Mouse (Mus musculus) megakaryocyte progenitor cell, adult 5-6 weeks (primary cell): ENCODE results near the gene Rab29. TPM values are rescaled to one million over a fixed set of nuclear protein-coding genes. Genes with fewer than 3 reads are reported as not detected.
A peak's percentile ranks its signal among the peaks of the same experiment; 100 is the strongest.
"Not testable (repeated sequence)": the region's sequence is repeated elsewhere in the genome, so short reads cannot be mapped to it uniquely, and the experiment has no call there.

ENCODE experiments used
- ATAC-seq: replicated peaks from 2 replicates; pipeline ENCODE4 v1.8.0; 2016; ENCODE audit warnings: mild to moderate bottlenecking, moderate TSS enrichment, inconsistent platforms; ENCODE audit not compliant: poor library complexity
- total RNA-seq, 2 experiments: library from RNA; stranded (forward) in 1 of 2; stranded (reverse) in 1 of 2; fragments of 157-497, 149-512 nt in 1 of 2; fragments of 200-1000 nt in 1 of 2; gene quantifications; 2 replicates each; pipeline versions ENCODE4 v1.2.3 to v1.2.4; 2015 to 2017

Rab29 gene
- total RNA-seq (2015) (17.0 and 19.0 TPM in 2 replicates), total RNA-seq (2017) (16.0 and 20.2 TPM in 2 replicates)

DNA sequence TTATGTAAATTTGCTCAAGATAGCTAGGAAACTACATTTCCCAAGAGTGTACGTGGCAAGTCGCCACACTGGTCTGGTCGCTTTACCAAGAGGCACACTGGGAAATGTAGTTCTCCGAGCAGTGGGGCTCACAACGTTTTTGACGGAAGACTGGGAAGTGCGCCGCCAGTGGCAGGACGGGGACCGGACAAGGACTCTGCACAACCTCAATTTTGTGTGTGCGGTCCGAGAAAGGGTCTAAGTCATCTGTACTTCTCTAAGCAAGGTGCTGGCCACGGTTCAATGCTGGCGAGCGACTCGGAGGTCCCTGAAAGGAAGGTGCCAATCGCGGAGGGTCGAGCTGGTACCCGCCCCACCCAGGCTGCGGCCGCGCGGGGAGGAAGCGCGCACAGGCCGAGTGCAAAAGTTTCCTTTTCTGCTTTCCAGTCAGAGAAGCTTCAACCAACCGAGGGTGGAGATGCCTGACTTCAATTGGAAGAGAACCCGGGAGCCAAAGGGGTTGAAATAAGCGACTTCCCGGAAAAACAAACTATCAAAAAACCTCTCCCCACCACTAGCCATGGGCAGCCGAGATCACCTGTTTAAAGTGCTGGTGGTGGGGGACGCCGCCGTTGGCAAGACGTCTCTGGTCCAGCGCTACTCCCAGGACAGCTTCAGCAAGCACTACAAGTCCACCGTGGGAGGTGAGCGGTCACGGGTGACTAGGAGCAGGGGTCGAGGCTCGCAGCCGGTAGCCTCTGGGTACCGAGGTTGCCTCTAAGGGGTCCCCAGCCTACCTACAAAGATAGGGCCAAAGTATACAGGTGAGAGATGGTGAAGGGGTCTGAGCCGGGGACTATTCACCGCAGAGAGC is at the start of gene Rab29:
Gene Rab29 (plus strand): TSS at position 132 of the 853 bp plus-strand sequence.
- peak; percentile 97 for ATAC-seq

DNA sequence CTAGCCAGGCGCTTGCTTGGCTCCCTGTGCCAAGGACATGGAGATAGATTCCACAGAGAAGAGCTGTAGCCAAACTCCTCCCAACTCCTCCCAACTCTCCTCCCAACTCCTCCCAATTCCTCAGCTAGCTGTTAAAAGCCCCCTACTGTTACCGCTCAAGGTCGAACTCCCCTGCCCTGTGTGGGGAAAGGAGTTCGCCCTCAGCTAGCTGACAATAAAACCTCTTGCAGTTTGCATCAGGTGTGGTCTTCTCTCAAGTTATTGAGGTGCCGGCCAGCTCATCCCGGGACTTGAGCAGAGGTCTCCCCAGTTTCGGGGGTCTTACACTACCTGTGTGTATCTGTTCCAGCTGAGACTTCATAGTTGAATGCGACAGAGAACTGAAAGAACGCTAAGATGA is 46.7 kb upstream of the Rab29 start:
- not testable (repeated sequence) for ATAC-seq

DNA sequence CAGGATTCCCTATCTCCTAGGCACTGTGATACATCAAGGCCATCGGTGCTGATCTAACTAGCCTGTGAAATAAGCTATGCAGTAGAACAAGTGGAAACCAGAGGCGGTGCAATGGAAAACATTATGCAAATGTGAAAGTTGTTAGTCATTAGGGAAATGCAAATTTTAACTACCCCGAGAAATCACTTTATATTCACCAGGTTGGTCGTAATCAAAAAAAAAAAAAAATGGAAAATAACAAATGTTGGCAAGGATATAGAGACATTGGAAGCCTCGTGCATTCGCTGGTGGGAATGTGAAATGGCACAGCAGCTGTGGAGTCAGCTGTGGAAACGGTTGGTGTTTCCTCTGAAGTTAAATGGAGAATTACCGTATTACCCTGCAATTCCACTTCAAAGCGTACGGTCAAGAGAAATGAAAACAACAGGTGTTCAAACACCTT is 46.1 kb upstream of the Rab29 start:
- ATAC-seq, result no peak

DNA sequence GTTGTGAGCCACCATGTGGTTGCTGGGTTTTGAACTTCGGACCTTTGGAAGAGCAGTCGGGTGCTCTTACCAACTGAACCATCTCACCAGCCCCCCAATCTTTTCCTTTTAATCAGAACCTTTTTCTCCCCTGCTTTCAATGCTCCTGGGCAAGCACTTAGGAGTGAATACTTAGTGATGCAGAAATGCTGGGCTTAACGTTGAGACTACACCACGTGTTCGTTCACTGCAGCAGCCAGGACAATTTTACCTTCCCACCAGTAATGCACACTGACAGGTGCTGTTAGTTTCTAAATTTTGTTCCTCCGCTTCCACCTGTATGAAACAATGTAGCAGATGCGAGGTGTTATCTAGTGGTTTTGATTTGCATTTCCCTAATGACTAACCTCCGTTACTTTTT is 44.7 kb upstream of the Rab29 start:
- no peak for ATAC-seq

DNA sequence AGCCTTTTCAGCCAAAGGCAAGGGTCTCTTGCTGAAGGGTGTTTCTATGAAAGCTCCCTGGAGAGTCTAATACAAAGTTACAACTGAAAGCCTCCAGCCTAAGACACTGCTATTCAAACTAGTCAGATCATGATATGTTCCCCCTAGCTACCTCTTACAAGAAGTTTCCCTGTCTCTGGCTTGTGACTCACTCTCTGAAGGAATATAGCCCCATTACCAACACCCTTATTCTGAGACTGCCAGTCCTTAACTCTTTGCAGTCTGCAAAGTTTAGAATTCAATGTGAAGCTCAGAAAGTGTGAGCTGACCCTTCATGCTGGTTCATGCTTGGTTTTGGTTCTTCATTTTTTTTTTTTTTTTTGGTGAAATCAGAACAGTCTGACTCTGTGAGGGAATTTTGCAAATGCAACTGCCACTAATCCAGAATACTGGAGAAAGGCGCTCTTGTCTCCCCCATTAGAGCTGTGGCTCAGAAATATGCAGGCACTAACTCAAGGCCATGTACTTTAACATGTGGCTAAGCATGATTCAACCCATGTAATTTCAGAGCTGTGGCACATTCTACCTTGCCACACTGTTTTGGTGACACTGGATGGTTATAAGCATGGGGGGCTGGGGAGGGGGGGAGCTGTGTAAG is 44.0 kb upstream of the Rab29 start:
- no peak for ATAC-seq

DNA sequence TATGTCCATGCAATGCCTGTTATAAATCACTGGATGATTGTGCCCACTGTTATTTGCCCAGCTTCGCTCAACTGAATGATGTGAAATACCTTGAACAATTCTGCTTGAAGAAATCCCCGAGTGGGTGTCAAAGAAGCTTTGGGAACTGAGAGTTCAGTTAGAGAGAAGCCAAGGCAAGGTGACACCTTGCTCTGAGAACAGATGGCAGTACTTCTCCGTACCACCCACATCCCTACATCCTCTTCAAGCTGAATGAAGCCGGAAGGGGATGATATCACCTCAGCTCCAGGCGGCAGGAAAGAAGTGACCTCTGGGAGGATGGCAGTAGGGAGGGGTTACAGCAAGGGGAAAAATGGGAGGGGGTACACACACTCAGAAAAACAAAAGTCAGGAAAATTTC is 43.5 kb upstream of the Rab29 start:
- ATAC-seq, result no peak

DNA sequence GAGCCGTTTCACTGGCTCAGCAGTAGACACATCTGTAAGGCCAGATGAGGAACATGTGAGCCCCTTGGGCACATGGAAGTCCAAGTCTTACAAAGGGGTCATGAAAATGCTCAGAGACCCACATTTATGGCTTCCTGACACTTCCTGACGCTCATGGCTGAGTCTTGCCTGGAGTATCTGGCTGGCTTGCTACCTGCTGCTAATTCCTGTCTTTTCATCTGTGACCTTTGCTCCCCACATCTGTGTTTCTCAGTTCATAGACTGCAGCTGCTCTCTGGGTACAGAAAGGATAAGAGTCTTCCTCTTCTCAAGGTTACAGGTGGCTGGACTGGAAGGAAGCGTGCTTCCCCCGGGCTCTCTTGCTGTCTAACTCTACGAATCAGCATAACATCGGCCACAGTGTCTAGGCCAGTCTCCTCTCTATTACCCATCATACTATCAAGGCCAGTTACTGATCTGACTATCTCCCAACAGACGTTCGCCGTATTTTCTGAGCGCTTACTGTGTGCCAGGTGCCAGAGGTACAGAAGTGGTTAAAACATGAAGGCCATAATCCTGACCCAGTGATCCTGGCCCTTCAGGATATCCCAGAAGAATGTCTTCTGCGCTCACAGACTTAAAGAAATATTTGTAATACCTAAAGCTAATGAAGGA is 42.4 kb upstream of the Rab29 start:
- no peak for ATAC-seq

DNA sequence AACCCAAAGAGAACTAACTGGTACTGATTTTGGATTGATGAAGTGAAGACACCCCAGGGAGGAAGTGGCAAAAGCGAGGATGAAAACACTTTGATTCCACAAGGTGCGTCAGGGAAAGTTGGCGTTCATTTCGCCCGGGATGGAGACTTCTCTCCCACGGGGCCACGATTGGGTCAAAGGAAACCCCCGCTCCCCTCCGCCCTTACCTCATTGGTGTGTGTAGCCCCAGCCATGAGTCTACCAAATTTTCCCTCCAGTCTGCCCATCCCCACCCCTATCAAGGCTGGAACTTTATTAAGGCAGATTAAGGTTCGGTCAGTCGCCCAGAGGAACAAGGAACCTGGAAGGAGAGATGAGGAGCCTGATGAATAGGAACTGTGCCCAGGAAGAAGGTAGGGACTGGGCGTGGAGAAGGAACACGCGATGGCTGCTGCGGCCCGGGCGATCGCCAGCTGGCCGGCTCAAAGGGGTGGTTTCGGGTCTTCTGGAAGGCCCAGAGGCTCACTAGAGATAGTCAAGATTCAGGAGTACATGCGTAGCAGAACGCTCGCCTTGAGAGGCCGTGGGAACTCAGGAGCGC is 39.7 kb upstream of the Rab29 start, which contains the start of gene Slc41a1:
Gene Slc41a1 (plus strand): TSS at position 287 of the 580 bp plus-strand sequence.
- ATAC-seq, result peak; percentile 25

DNA sequence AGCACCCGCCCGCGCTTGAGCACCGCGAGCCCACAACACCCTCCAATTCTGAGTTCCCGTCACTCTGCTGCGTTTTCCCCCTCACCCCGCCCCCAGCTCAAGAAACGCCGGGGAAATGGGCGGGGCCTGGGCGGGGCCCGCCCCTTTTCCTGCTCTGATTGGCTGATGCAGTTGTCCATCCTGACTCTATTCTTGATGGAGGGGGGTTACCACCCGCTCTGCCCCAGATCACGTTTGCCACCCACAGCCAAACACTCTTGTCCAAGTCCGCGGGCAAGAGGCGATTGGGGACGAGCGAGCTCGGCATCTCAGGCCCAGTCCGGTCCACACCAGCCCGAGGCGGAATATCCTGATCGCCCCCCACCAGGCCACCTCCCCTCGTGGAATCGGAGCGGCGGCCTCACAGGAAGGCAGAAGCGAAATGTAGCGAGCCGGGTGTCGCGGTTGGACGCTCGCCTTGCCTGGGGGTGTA is 39.2 kb upstream of the Rab29 start:
- ATAC-seq, result peak; percentile 92

DNA sequence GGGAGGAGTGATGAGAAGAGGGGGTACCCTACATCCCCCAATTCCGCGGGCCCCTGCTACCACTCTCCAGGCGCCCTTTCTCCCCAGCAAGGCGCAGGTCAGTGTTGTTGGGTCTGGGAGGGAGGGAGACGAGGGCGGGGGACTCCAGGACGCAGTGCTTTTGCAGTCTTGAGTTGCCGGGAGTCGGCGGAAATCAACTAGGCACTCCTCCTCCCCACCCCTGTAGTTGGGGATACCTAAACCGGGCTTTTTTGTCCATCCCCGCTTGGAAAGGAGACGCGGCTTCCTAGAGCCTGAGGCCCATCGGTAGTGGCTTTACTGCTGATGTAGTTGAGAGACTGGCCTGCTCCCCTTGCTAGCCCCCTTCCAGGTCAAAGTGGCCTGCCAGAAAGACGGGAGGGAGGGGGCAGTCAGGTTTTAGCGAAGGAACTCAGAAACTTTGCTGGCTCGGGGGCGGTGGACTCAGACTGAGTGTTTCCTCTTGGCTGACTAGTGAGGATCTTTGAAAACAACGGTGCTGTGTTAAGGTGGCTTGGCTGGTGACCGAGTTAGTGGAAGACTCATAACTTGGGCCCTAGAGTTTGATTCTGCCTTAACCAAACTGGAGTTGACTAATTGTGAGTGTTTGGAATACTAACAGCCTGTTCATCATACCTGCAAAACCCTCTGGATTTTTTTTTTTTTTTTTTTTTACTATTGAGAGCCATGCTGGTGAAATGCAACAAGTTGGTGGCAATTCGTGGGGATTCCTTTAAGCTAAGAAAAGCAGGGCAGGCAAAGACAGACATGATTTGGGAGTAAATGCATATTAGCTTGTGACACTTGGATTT is 38.5 kb upstream of the Rab29 start:
- ATAC-seq, result peak; percentile 13; the same call in 1 of the 2 replicates

DNA sequence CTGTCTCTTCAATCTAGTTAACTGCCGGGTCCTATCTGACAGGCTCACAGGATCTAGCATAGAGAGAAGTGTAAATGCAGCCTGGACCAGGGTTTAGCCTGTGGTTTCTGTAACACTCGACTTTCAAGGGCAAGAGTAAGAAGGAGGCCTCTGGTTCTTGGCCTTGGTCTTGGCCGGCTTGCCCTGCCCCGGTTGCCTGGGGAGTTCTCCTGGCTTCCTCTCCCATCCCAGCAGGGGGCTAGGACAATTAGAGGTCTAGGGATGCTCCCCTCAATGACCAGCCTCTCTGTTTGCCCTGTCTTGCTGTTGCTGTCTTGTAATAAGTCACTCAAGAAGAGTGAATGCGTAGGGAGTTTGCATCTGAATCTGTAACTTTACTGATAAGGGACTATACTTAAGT is 37.7 kb upstream of the Rab29 start:
- no peak for ATAC-seq

DNA sequence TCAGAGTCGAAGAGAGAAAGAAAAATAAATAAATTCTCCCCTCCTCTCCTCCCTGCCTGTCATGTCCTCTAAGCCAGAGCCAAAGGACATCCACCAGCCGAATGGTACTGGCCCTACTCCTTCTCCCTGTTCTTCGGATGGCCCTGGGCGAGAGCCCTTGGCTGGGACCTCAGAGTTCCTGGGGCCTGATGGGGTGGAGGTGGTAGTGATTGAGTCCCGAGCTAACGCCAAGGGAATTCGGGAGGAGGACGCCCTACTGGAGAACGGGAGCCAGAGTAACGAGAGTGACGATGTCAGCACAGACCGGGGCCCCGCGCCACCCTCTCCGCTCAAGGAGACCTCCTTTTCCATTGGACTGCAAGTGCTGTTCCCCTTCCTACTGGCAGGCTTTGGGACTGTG is 36.5 kb upstream of the Rab29 start:
- no peak for ATAC-seq

DNA sequence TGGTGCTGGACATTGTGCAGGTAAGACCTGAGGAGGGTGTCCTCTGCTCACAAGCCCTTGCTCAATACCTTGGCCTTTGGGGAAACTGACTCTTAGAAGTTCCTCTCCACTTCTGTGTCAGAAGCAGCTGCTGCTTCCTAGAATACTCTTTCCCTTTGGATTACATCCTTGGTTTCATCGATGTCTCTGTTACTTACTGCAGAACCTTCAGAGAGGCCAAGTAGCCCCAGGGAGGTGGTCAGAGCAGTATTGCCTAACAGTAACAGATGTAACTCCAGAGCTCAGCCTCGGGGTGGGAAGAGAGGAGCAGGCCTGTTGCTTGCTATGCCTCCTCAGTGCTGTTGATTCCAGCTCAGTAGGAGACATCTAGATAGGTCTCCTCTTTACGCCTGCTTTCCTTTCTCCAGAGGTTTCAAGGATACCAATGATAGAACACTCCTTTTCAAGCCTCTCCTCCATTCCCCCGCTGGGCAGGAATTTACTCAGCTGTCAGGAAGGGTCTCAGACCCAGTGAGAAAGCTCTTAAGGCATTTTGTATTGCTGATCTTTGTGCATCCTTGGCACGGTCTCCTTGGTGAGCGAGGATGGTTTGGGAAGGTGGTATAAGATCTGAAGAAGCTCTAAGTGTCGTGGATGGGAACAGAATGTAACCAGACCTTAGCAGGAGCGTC is 35.9 kb upstream of the Rab29 start:
- no peak for ATAC-seq

DNA sequence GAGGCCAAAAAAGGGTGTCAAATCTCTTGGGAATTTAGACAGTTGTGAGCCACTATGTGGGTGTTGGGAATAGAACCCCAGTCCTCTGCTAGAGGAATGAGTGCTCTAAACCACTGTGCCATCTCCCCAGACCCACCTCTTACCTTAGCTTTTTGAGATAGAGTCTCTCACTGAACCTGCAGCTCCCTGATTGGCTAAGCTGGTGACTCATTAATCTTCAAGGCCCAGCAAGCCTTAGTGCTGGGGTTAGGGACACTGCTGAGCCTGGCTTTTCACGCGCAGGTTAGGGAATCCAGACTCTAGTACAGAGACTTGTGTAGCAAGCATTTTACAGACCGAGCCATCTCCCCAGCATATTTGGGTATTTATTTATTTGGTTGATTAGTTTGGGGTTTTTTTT is 30.0 kb upstream of the Rab29 start:
- peak; percentile 20; the same call in 1 of the 2 replicates for ATAC-seq

DNA sequence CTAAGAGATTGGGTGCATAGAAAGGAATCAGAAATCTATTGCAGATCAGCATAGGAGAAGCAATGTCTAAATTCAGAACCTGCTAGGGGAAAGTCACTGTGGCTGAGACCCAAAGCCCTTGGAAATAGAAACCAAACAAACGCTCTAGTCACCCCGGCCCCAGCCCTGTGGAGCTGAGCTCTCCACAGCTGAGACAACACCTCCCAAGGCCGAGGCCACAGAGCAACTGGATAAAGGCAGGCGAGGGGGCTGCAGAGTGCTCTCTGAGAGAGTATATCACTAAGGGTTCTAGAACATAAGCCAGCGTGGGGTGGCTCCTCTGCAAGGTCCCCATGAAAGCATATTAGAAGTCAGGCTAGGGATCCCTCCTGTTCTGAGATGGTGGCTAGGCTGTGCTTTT is 28.5 kb upstream of the Rab29 start:
- no peak for ATAC-seq

DNA sequence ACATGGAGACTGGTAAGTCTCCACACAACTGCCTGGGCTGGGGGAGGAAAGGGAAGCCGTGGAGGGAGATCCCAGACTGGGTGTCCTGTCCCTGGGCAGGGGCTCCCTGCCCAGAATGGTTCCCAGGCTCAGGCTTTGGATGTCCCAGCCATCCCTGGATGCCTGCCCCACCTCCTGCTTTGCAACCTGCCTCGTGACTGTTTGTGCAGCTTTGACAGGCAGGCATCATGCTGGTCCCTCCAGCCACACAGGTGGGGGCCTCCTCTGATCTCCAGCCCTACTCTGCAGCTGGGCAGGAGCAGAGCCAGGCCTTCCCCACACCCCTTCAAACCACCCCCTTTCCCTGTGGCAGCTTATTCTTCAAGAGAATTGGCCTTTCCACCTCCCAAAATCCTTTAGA is 27.7 kb upstream of the Rab29 start:
- ATAC-seq, result no peak

DNA sequence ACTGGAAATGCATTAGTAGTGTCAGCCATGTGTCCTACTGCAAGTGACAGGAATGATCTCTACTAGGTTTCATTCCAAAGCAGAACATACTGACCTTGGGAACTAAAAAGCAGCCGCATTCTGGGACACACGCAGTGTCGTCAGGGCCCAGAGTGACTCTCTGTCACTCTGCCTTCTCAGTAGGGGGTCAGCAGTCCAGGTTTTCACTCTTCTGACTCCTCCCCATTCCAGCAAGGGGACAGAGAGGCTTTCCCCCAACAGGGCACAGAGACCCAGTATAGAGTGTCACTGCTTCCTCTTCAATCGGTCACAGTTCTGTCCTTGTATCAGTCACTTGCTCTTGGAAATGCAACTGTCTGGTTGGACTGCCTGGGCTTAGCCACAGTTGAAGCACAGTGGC is 24.8 kb upstream of the Rab29 start:
- no peak for ATAC-seq

DNA sequence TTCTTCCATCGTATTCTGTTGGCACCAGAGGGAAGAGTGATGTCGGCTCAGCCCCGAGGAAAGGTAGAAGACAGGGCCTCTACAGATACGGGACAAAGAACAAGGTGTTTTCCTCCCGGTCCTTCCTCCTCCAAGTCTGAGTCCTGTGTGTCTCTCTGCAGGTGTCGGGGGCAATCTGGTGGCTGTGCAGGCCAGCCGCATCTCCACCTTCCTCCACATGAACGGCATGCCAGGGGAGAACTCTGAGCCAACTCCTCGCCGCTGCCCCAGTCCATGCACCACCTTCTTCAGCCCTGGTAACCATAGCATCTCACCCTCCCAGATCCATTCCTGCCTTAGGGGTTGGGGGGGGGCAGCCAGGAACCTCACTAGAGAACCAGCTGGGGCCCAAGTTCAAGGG is 23.3 kb upstream of the Rab29 start:
- ATAC-seq, result no peak

DNA sequence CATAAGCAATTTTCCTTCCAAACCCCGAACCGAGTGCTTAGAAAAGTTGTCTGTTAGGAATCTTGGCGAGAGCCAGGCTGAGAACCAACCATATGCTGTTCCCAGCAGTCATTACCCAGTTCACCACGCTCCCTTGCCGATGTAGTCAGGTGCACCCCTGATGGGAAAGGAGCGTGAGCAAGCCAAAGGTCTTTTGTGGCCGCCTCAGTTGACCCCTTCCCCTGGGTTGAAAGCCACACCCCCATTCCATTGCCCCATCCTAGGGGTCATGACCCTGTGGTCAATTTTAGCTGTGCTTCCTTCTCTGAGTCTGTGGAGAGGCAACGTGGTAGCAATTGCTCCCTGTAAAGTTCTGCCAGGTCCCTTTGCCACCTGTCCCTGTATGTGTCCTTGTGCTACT is 22.1 kb upstream of the Rab29 start:
- no peak for ATAC-seq

DNA sequence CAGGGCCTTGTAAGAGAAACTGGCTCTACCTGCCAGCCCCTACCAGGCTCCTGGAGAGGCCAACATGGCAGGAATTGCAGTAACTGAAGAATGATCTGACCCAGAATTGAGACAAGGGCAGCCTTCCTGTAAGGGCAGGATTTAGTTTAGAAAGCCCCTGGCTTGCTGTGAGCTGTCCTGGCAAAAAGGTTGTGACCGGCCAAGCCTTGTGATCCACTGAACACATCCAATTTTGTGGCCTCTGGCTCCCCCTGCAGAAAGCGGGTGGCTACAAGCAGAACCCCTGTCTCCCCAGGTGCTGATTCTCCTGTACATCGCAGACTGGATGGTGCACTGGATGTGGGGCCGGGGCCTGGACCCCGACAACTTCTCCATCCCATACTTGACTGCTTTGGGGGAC is 20.8 kb upstream of the Rab29 start:
- peak; percentile 57 for ATAC-seq
